Mouse (Mus musculus): Measurements from ENCODE around the gene Pheta1.

Pheta1 gene

GRCm38 (mm10) chr5:121889819-121890362 is 41.1 kb downstream of the Pheta1 start:
- no peak for DNase-seq (ENCODE audit: low read depth, low spot score)

GRCm38 (mm10) chr5:121890925-121891324 is 42.1 kb downstream of the Pheta1 start:
- DNase-seq (ENCODE audit: low read depth, low spot score) = no peak

GRCm38 (mm10) chr5:121892281-121892680 is 43.5 kb downstream of the Pheta1 start:
- DNase-seq (ENCODE audit: low read depth, low spot score) = peak; percentile 81

GRCm38 (mm10) chr5:121893581-121893980 is 44.8 kb downstream of the Pheta1 start:
- DNase-seq (ENCODE audit: low read depth, low spot score) = no peak

DNA sequence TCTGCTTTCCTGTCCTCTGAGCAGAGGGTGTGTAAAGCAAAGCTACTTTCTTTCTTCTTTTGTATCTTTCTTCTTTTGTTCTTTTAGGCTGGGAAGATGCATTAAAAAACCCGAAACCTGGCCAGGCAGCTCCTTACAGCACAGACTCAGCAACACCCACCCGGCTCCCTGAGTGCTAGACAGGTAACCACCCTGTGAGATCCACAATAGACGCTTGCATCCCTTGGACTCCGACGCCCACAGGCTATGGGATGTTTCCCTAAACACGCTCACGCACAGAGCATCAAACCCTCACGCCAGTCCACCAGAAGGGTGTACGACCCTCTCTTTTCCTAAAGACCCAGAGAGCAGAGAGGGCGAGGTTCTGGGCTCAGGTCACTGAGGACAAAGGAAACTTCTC is 45.9 kb downstream of the Pheta1 start:
- DNase-seq (ENCODE audit: low read depth, low spot score) = no peak

- no peak for DNase-seq (ENCODE audit: low read depth, low spot score)
These were observed 46.5 kb downstream of the Pheta1 start for GRCm38 (mm10) chr5:121895117-121895756.

DNA sequence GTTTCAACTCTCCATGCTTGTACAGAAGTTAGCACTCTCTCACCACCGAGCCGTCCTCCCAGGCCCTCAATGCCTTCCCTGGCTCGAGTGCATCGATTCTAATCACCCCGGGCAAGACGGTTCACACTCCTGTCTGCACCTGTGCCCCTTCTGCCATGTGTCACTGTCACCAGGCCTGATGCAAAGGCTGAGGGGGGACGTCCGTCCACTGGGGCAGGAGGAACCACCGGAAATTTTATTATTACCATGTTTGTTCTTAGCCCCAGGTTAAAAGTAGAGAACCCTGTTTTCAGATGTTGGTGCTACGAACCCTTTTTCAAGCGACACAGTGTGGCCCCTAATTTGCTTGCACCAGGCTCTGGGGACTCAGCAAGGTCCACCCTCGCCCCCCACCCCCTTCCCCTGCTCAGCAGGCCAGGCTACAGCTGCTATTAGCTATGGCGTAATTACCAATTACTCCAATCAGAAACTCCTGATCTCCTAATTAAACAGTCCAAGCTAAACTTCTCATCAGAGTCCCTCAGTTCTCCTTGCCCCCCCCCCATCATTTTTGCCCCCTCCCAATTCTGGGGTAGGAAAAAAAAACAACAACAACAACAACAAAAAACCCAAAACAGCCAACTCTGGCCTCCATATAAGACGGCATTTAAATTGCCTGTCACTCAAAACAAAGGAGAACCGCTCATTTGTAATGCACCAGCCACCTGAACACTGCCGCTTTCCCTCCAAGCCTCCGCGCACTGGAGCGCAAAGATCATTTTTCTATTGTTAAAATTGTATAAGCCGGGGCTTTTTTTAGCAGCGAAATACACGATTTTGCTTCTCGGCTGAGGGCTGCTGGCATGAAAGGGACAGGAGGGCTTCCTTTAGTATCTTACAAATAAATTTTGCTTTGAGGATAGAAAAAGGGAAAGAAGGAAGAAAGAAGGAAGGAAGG is 54.3 kb downstream of the Pheta1 start:
- DNase-seq (ENCODE audit: low read depth, low spot score) = no peak
